Mouse (Mus musculus) C2C12 (cell line): ENCODE results near the gene Gorasp2. TPM values are rescaled to one million over a fixed set of nuclear protein-coding genes. Genes with fewer than 3 reads are reported as not detected.

Experiments used
- H3K27me3 ChIP-seq: one replicate; pipeline ENCODE4 v1.6.1; 2011; ENCODE audit not compliant: control insufficient read depth, insufficient read depth, insufficient read length
- H3K36me3 ChIP-seq: one replicate; pipeline ENCODE4 v1.6.1; 2011; ENCODE audit not compliant: control insufficient read depth, insufficient read depth
- H3K4me3 ChIP-seq: one replicate; pipeline ENCODE4 v1.5.1; 2011; ENCODE audit warnings: mild to moderate bottlenecking, control low read depth; ENCODE audit not compliant: poor library complexity, insufficient read depth, severe bottlenecking
- H3K79me2 ChIP-seq: one replicate; pipeline ENCODE4 v1.6.1; 2011; ENCODE audit not compliant: control insufficient read depth, insufficient read depth
- H3K79me3 ChIP-seq: one replicate; pipeline ENCODE4 v1.6.1; 2011; ENCODE audit warnings: low read depth, control low read depth
- H3ac ChIP-seq: one replicate; pipeline ENCODE3; 2011; ENCODE audit warnings: low read depth; ENCODE audit not compliant: control insufficient read depth, insufficient read length
- CEBPB ChIP-seq: IDR thresholded peaks from one replicate; pipeline ENCODE4 v1.6.1; 2011; ENCODE audit warnings: low read depth, mild to moderate bottlenecking, control low read depth, moderate library complexity
- CTCF ChIP-seq: IDR thresholded peaks from one replicate; pipeline ENCODE4 v1.5.1; 2011; ENCODE audit not compliant: control insufficient read depth, insufficient read depth, insufficient read length
- FOSL1 ChIP-seq: IDR thresholded peaks from one replicate; pipeline ENCODE4 v1.8.0; 2011; ENCODE audit warnings: mild to moderate bottlenecking, low read length; ENCODE audit not compliant: poor library complexity, insufficient read depth, severe bottlenecking
- MAX ChIP-seq: IDR thresholded peaks from one replicate; pipeline ENCODE4 v1.6.1; 2011; ENCODE audit warnings: mild to moderate bottlenecking, control low read depth
- MYOD1 ChIP-seq: IDR thresholded peaks from one replicate; pipeline ENCODE4 v1.6.1; 2011; ENCODE audit warnings: low read depth; ENCODE audit not compliant: control insufficient read depth, insufficient read length
- MYOG ChIP-seq: IDR thresholded peaks from one replicate; pipeline ENCODE4 v1.6.1; 2011; ENCODE audit not compliant: control insufficient read depth, insufficient read length; ENCODE audit errors: extremely low read depth
- USF1 ChIP-seq: IDR thresholded peaks from one replicate; pipeline ENCODE4 v1.6.1; 2011; ENCODE audit warnings: low read depth, mild to moderate bottlenecking, control low read depth, moderate library complexity
- polyA plus RNA-seq: library from polyadenylated mRNA; unstranded; fragments of >200 nt; fragmentation: generic; extraction: Trizol; gene quantifications from one replicate; pipeline ENCODE4 v1.2.1, GENCODE M21; 2012; ENCODE audit warnings: missing spikeins

Gene Gorasp2
- polyA plus RNA-seq, 1 experiment: 114 TPM

DNA sequence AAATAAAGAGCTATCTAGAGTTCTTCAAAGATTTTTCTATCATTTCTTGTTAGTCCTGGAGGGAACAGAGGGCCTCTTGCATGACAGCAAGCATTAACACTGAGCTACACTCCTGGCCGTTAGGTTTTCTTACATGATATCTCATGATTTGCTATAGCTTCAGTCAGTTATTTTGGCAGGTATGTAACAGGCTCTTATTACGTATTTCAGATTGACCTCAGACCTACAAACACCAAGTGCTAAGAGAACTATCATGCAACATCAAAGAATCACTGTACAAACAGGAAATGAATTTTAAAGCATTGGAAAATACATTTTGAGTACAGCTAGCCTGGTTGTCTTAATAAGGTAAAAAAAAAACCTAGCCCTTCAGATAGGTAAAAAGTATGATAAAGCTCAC is 65.7 kb downstream of the Gorasp2 start:
- TF ChIP-seq MYOD1 (no peak), MYOG (no peak), CEBPB (no peak), MAX (no peak), CTCF (no peak), USF1 (no peak), FOSL1 (no peak)
- Histone ChIP-seq H3ac (no peak overlapping the region), H3K27me3 (no peaks in the 10 kb centered on the region), H3K79me2 (no peaks in the 10 kb centered on the region), H3K4me3 (no peak overlapping the region), H3K36me3 (peaks cover 25% of the 10 kb centered on the region), H3K79me3 (peaks cover 1% of the 10 kb centered on the region)

- H3K36me3 ChIP-seq: peaks cover 53% of the 10 kb centered on the region
Measured at GRCm38 (mm10) chr2:70735534-70735933, 74.2 kb downstream of the Gorasp2 start.

DNA sequence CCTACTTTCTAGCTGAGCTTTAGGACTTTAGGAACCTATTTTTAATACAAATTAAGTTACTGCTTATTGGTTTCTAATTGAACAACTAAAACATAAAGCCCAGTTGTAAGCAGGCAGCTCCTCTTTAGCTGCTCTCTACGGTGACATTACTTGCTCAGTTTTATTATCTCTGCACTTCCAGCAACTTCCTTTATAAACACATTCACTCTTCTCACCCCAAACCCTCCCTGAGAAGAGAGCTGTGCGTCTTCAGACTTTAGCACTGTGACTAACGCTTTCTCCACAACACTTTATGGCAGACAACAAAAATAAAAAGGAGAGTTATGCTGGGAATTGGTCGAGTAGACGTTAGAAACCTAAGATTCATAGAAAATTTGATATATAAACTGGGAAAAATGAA is 74.6 kb downstream of the Gorasp2 start:
- Histone ChIP-seq H3K79me2 (no peaks in the 10 kb centered on the region), H3K79me3 (no peaks in the 10 kb centered on the region), H3K4me3 (no peak overlapping the region), H3ac (no peak overlapping the region), H3K36me3 (peaks cover 53% of the 10 kb centered on the region), H3K27me3 (no peaks in the 10 kb centered on the region)
- TF ChIP-seq MYOG (no peak), MYOD1 (no peak), CEBPB (no peak), MAX (no peak), FOSL1 (no peak), CTCF (no peak), USF1 (no peak)

More at GRCm38 (mm10) chr2:70735534-70735933, 74.2 kb downstream of the Gorasp2 start:
- no peak overlapping the region for H3K4me3 ChIP-seq
- no peaks in the 10 kb centered on the region for H3K27me3 ChIP-seq
- no peaks in the 10 kb centered on the region for H3K79me2 ChIP-seq
- H3ac ChIP-seq: no peak overlapping the region
- TF ChIP-seq MYOG (no peak), MAX (no peak), MYOD1 (no peak), CTCF (no peak), USF1 (no peak), CEBPB (no peak), FOSL1 (no peak)
- no peaks in the 10 kb centered on the region for H3K79me3 ChIP-seq

DNA sequence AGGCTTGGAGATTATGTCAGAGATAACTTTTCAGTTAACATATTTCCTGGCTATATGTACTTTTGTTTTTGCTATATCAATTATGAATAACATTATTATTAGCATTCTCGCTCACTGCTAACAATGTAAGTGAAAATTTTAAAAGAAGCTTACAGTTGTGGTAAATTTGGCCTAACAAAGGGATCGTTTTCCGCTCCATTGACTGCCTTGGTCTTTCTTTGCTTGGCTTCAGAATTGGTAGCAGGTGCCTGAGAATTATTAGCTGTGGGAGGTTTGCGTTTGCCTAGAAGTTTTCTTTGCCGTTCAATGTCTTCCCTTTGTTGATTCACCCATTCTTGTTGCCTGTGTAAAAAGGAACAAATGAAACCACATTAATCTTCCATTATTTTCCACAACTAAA is 80.5 kb downstream of the Gorasp2 start:
- no peak for TF ChIP-seq MYOD1
- TF ChIP-seq MYOG: no peak
- no peak for TF ChIP-seq CTCF
- TF ChIP-seq MAX: no peak
- no peak for TF ChIP-seq FOSL1
- no peak for TF ChIP-seq USF1
- no peak for TF ChIP-seq CEBPB
- Histone ChIP-seq H3K4me3 (no peak overlapping the region), H3ac (no peak overlapping the region), H3K79me3 (no peaks in the 10 kb centered on the region), H3K79me2 (no peaks in the 10 kb centered on the region), H3K36me3 (peaks cover 66% of the 10 kb centered on the region), H3K27me3 (no peaks in the 10 kb centered on the region)

GRCm38 (mm10) chr2:70742588-70742987 is 81.2 kb downstream of the Gorasp2 start:
- Histone ChIP-seq H3K36me3 (peaks cover 70% of the 10 kb centered on the region), H3K4me3 (no peak overlapping the region), H3K79me2 (no peaks in the 10 kb centered on the region), H3ac (no peak overlapping the region), H3K79me3 (no peaks in the 10 kb centered on the region), H3K27me3 (no peaks in the 10 kb centered on the region)
- no peak for TF ChIP-seq MYOG
- TF ChIP-seq CTCF: no peak
- no peak for TF ChIP-seq CEBPB
- TF ChIP-seq MAX: no peak
- no peak for TF ChIP-seq USF1
- no peak for TF ChIP-seq FOSL1
- no peak for TF ChIP-seq MYOD1

- Histone ChIP-seq H3ac (no peak overlapping the region), H3K79me2 (peaks cover 7% of the 10 kb centered on the region), H3K36me3 (peaks cover 64% of the 10 kb centered on the region), H3K79me3 (peaks cover under 1% of the 10 kb centered on the region), H3K4me3 (no peak overlapping the region), H3K27me3 (no peaks in the 10 kb centered on the region)
- no peak for TF ChIP-seq MYOG
- no peak for TF ChIP-seq USF1
Measured at GRCm38 (mm10) chr2:70751655-70752054, 90.3 kb downstream of the Gorasp2 start.
